Mouse (Mus musculus) liver, adult 2 months (tissue): ENCODE data around the gene Acly.

Experiments used
- CTCF ChIP-seq: fragments of 200-500 bp; IDR thresholded peaks from 2 replicates; pipeline ENCODE4 v1.5.1; 2011; ENCODE audit warnings: low read depth, low read length, control low read depth
- POLR2A ChIP-seq: fragments of 200-500 bp; IDR thresholded peaks from 2 replicates; pipeline ENCODE4 v1.6.1; 2011; ENCODE audit warnings: low read length, control low read depth; ENCODE audit not compliant: insufficient read depth; ENCODE audit errors: extremely low read depth

DNA sequence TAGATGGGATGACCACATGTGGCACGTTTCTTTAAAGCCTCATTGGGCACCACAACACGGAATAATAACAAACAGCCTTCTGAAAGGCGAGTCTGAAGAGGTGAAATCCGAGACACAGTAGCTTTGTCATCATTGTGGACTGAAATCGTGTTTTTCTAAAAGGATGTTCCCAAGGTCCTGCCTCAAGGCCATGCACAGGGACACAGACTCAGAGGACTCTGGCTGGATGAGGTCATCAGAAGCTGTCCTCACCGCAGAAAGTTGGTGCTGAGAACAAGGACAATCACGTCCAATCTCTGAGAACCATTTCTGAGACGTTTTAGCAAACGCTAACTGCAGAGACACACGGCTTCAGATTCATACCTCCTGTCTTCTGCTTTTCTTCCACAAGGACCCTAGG, 14.1 kb downstream of the Acly start:
- TF ChIP-seq POLR2A (no peak), CTCF (no peak)
